Mouse (Mus musculus) CH12.LX (cell line): Measurements from ENCODE around the gene Hmces.

Experiments
- CTCF ChIP-seq, 2 experiments: IDR thresholded peaks in 1 of 2; conservative IDR thresholded peaks in 1 of 2; 2 replicates each; pipeline ENCODE4 v1.5.1; 2011 to 2012; ENCODE audit warnings: low read depth in 2 of 2, low read length in 2 of 2, improper control_type of control experiment in 1 of 2, inconsistent platforms in 1 of 2, mild to moderate bottlenecking in 1 of 2, moderate library complexity in 1 of 2
- E2F4 ChIP-seq: IDR thresholded peaks from 2 replicates; pipeline ENCODE4 v1.6.1; 2011; ENCODE audit warnings: low read depth, low read length, improper control_type of control experiment; ENCODE audit not compliant: insufficient replicate concordance
- MAX ChIP-seq: IDR thresholded peaks from 2 replicates; pipeline ENCODE4 v1.6.1; 2011; ENCODE audit warnings: low read length, improper control_type of control experiment
- POLR2A ChIP-seq: IDR thresholded peaks from 2 replicates; pipeline ENCODE4 v1.6.1; 2011; ENCODE audit warnings: low read depth, mild to moderate bottlenecking, improper control_type of control experiment, low read length
- TBP ChIP-seq: conservative IDR thresholded peaks from 2 replicates; pipeline ENCODE4 v1.6.1; 2011; ENCODE audit warnings: low read depth, low read length, improper control_type of control experiment
- USF2 ChIP-seq: conservative IDR thresholded peaks from 2 replicates; pipeline ENCODE4 v1.6.1; 2011; ENCODE audit warnings: low read depth, low read length, improper control_type of control experiment

DNA sequence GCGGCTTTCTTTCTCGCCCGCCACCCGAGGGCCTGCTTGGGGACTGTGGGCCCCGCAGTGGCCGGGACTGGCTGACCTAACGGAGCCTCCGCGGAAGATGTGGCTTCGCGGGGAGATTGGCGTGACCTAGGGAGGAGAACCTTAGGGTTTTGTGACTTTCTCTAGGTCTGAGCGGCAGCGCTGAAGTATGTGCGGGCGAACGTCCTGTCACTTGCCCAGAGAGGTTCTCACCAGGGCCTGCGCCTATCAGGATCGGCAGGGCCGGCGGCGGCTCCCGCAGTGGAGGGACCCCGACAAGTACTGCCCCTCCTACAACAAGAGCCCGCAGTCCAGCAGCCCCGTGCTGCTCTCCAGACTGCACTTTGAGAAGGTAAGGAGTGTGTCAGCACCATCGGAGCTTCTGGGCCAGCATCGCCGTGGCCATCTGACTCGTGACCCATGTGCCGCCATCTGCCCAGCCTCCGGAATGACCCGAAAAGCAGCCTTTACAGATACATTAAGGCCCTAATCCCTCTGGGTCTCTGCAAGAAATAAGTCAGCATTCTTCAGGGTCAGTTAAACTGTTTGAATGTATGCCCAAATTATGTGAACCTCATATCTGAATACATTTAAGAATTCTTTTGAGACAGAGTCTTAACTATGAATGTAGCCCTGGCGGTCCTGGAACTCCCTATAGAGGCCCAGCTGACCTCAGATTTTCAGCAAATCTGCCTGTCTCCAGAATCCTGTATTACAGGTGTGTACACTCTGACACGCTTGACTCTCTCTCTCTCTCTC is 779 bp downstream of the Hmces start:
- TF ChIP-seq POLR2A (no peak), CTCF (conservative IDR thresholded peaks at IDR 0.05 in 1 of 2, IDR thresholded peaks at IDR 0.05 in 1 of 2; ENCODE audit: low read depth in 2 of 2, low read length in 2 of 2) (no peak), TBP (no peak), USF2 (no peak), MAX (no peak), E2F4 (no peak)
